Mouse (Mus musculus) midbrain, embryonic 11.5 days (tissue): ENCODE data around the gene Iqschfp. TPM values are rescaled to one million over a fixed set of nuclear protein-coding genes. Genes with fewer than 3 reads are reported as not detected.
A peak's percentile ranks its signal among the peaks of the same experiment; 100 is the strongest.

Experiments
- ATAC-seq: fragments of 200-750 bp; cut with Nextera tagmentation; 2 replicates; pipeline ENCODE4 v1.8.0; 2017; ENCODE audit warnings: moderate TSS enrichment, moderate library complexity; ENCODE audit not compliant: low FRiP score
- DNase-seq: peaks from one replicate; pipeline ENCODE4 v3.0.0; 2015; ENCODE audit warnings: low spot score; ENCODE audit errors: missing footprints
- H3K27ac ChIP-seq: fragments of 300-500 bp; sonication (generic); 2 replicates; pipeline ENCODE4 v1.5.1; 2014; ENCODE audit warnings: low read depth, low read length
- H3K27me3 ChIP-seq: fragments of 300-500 bp; sonication (generic); 2 replicates; pipeline ENCODE4 v1.6.1; 2014; ENCODE audit warnings: mild to moderate bottlenecking, low read length, moderate library complexity, mixed read lengths; ENCODE audit not compliant: control insufficient read depth, insufficient read depth
- H3K36me3 ChIP-seq: fragments of 300-500 bp; sonication (generic); 2 replicates; pipeline ENCODE4 v1.6.1; 2014; ENCODE audit warnings: mild to moderate bottlenecking, low read length, moderate library complexity, mixed read lengths; ENCODE audit not compliant: control insufficient read depth, insufficient read depth
- H3K4me1 ChIP-seq: fragments of 300-500 bp; sonication (generic); 2 replicates; pipeline ENCODE4 v1.6.1; 2014; ENCODE audit warnings: low read length; ENCODE audit not compliant: control insufficient read depth, insufficient read depth
- H3K4me2 ChIP-seq: fragments of 300-500 bp; sonication (generic); 2 replicates; pipeline ENCODE4 v1.6.1; 2014; ENCODE audit warnings: mild to moderate bottlenecking, moderate library complexity
- H3K4me3 ChIP-seq: fragments of 300-500 bp; sonication (generic); 2 replicates; pipeline ENCODE4 v1.5.1; 2014; ENCODE audit warnings: low read depth, low read length
- H3K9ac ChIP-seq: fragments of 300-500 bp; sonication (generic); 2 replicates; pipeline ENCODE4 v1.6.1; 2014; ENCODE audit warnings: low read length
- H3K9me3 ChIP-seq: fragments of 300-500 bp; sonication (generic); 2 replicates; pipeline ENCODE4 v1.6.1; 2016; ENCODE audit warnings: low read length; ENCODE audit not compliant: control insufficient read depth
- WGBS: fragments of 180-500 bp; shearing (Covaris S2); extraction: QIAGEN DNeasy Blood & Tissue Kit; methylation state at CpG from one replicate; pipeline ENCODE4 v1.1.7; 2014; 5-methylcytosine and 5-hydroxymethylcytosine counted together
- polyA plus RNA-seq: library from polyadenylated mRNA; unstranded; fragments of >200 nt; fragmentation: Nextera tagmentation; extraction: Ambion mirVana; gene quantifications from 2 replicates; pipeline ENCODE4 v1.2.1, GENCODE M21; 2014

Iqschfp gene
- polyA plus RNA-seq, 1 experiment from 2014 or later, result 2.6 TPM

GRCm38 (mm10) chr3:68484561-68484960 is 592.5 kb downstream of the Iqschfp start:
- Histone ChIP-seq H3K9ac (no peak overlapping the region), H3K27ac (no peak overlapping the region), H3K4me3 (no peak overlapping the region), H3K27me3 (no peaks in the 10 kb centered on the region), H3K9me3 (no peaks in the 10 kb centered on the region), H3K4me1 (no peaks in the 10 kb centered on the region), H3K36me3 (no peaks in the 10 kb centered on the region), H3K4me2 (no peak overlapping the region)
- DNase-seq (peak; percentile 28), ATAC-seq (no peak)
- 91% methylated on average over 4 of the region's 4 CpGs for WGBS

GRCm38 (mm10) chr3:68487621-68488020 is 595.6 kb downstream of the Iqschfp start:
- DNase-seq (no peak), ATAC-seq (no peak)
- H3K4me2 ChIP-seq, result no peak overlapping the region
- no peak overlapping the region for H3K9ac ChIP-seq
- H3K4me1 ChIP-seq, result no peaks in the 10 kb centered on the region
- no peak overlapping the region for H3K4me3 ChIP-seq
- WGBS, result 64% methylated on average over 1 of the region's 1 CpGs
- H3K9me3 ChIP-seq, result no peaks in the 10 kb centered on the region
- peaks cover 3% of the 10 kb centered on the region; the same call in 1 of the 2 replicates for H3K27me3 ChIP-seq
- no peaks in the 10 kb centered on the region for H3K36me3 ChIP-seq
- H3K27ac ChIP-seq, result no peak overlapping the region

GRCm38 (mm10) chr3:68488316-68488715 is 596.3 kb downstream of the Iqschfp start:
- Histone ChIP-seq H3K4me1 (peaks cover 4% of the 10 kb centered on the region; the same call in 1 of the 2 replicates), H3K9ac (no peak overlapping the region), H3K4me3 (no peak overlapping the region), H3K9me3 (no peaks in the 10 kb centered on the region), H3K27me3 (peaks cover 9% of the 10 kb centered on the region; the same call in 1 of the 2 replicates), H3K4me2 (no peak overlapping the region), H3K27ac (no peak overlapping the region), H3K36me3 (no peaks in the 10 kb centered on the region)
- ATAC-seq (no peak), DNase-seq (no peak)
- 79% methylated on average over 5 of the region's 5 CpGs for WGBS

GRCm38 (mm10) chr3:68491516-68491915 is 599.5 kb downstream of the Iqschfp start:
- no peak overlapping the region for H3K4me2 ChIP-seq
- H3K27ac ChIP-seq, result no peak overlapping the region
- H3K4me3 ChIP-seq, result no peak overlapping the region
- H3K9me3 ChIP-seq, result no peaks in the 10 kb centered on the region
- DNase-seq (no peak), ATAC-seq (no peak)
- H3K9ac ChIP-seq, result no peak overlapping the region
- H3K4me1 ChIP-seq, result peaks cover 11% of the 10 kb centered on the region
- WGBS, result 63% methylated on average over 6 of the region's 6 CpGs
- H3K27me3 ChIP-seq, result peaks cover 9% of the 10 kb centered on the region; the same call in 1 of the 2 replicates
- no peaks in the 10 kb centered on the region for H3K36me3 ChIP-seq

- Histone ChIP-seq H3K4me2 (no peak overlapping the region), H3K27ac (no peak overlapping the region), H3K36me3 (no peaks in the 10 kb centered on the region), H3K4me1 (peaks cover 11% of the 10 kb centered on the region), H3K9ac (no peak overlapping the region), H3K4me3 (no peak overlapping the region), H3K9me3 (no peaks in the 10 kb centered on the region), H3K27me3 (peaks cover 9% of the 10 kb centered on the region; the same call in 1 of the 2 replicates)
- 48% methylated on average over 1 of the region's 1 CpGs for WGBS
- no peak for DNase-seq
- ATAC-seq, result no peak
Observed at GRCm38 (mm10) chr3:68492066-68492465, 600.0 kb downstream of the Iqschfp start.

- peaks cover 9% of the 10 kb centered on the region; the same call in 1 of the 2 replicates for H3K27me3 ChIP-seq
- WGBS, result 26% methylated on average over 3 of the region's 3 CpGs
- no peak for ATAC-seq
- H3K36me3 ChIP-seq, result no peaks in the 10 kb centered on the region
- no peaks in the 10 kb centered on the region for H3K9me3 ChIP-seq
- no peak overlapping the region for H3K4me3 ChIP-seq
- DNase-seq, result no peak
- H3K4me2 ChIP-seq, result peak overlapping the region; percentile 75; the same call in 1 of the 2 replicates
- peaks cover 11% of the 10 kb centered on the region for H3K4me1 ChIP-seq
- H3K9ac ChIP-seq, result no peak overlapping the region
- H3K27ac ChIP-seq, result no peak overlapping the region
Observed at GRCm38 (mm10) chr3:68492513-68492912, 600.5 kb downstream of the Iqschfp start.

- peak overlapping the region; percentile 71 for H3K9ac ChIP-seq
- H3K27me3 ChIP-seq, result peaks cover 9% of the 10 kb centered on the region; the same call in 1 of the 2 replicates
- peak overlapping the region; percentile 57 for H3K27ac ChIP-seq
- no peaks in the 10 kb centered on the region for H3K9me3 ChIP-seq
- ATAC-seq, result no peak
- peak; percentile 97 for DNase-seq
- H3K4me3 ChIP-seq, result peak overlapping the region; percentile 54
- no peaks in the 10 kb centered on the region for H3K36me3 ChIP-seq
- 0% methylated on average over 11 of the region's 12 CpGs for whole genome bisulfite sequencing
- peaks cover 11% of the 10 kb centered on the region for H3K4me1 ChIP-seq
- peak overlapping the region; percentile 75 for H3K4me2 ChIP-seq
Observed at GRCm38 (mm10) chr3:68493170-68493585, 601.1 kb downstream of the Iqschfp start.

- WGBS, result under 1% methylated on average over 63 of the region's 70 CpGs
- peak; percentile 87 for ATAC-seq
- peak; percentile 98 for DNase-seq
- H3K36me3 ChIP-seq, result no peaks in the 10 kb centered on the region
- H3K9me3 ChIP-seq, result no peaks in the 10 kb centered on the region
- peak overlapping the region; percentile 71 for H3K9ac ChIP-seq
- H3K27me3 ChIP-seq, result peaks cover 9% of the 10 kb centered on the region; the same call in 1 of the 2 replicates
- peaks cover 11% of the 10 kb centered on the region for H3K4me1 ChIP-seq
- H3K4me3 ChIP-seq, result peak overlapping the region; percentile 54
- peak overlapping the region; percentile 75 for H3K4me2 ChIP-seq
- H3K27ac ChIP-seq, result peak overlapping the region; percentile 57
Observed at GRCm38 (mm10) chr3:68493586-68494295, 601.7 kb downstream of the Iqschfp start.

- ATAC-seq (peak; percentile 71), DNase-seq (no peak)
- Histone ChIP-seq H3K27me3 (peaks cover 9% of the 10 kb centered on the region; the same call in 1 of the 2 replicates), H3K27ac (peak overlapping the region; percentile 1; the same call in 1 of the 2 replicates), H3K9ac (peak overlapping the region; percentile 71), H3K9me3 (no peaks in the 10 kb centered on the region), H3K4me2 (peak overlapping the region; percentile 75), H3K36me3 (no peaks in the 10 kb centered on the region), H3K4me1 (peaks cover 11% of the 10 kb centered on the region), H3K4me3 (peak overlapping the region; percentile 54)
- under 1% methylated on average over 68 of the region's 68 CpGs for WGBS
Observed at GRCm38 (mm10) chr3:68494296-68495095, 602.5 kb downstream of the Iqschfp start.
